Mouse (Mus musculus) adrenal gland, postnatal 4 days (tissue): ENCODE results near the gene Mgat3. TPM values are rescaled to one million over a fixed set of nuclear protein-coding genes. Genes with fewer than 3 reads are reported as not detected.

ENCODE experiments used
- DNase-seq, 2 experiments: peaks; one replicate each; pipeline ENCODE4 v3.0.0; 2021 to 2022; ENCODE audit warnings: low spot score in 2 of 2, mixed read lengths in 2 of 2
- total RNA-seq, 2 experiments: library from RNA; stranded (reverse); gene quantifications; 2 replicates each; pipeline ENCODE4 v1.2.3; 2021

Mgat3 gene
- total RNA-seq, 2 experiments from 2014 or later, result 12.4 to 15.4 TPM

GRCm38 (mm10) chr15:80221031-80221430 lies 47.5 kb downstream of the Mgat3 start:
- no peak for DNase-seq

DNA sequence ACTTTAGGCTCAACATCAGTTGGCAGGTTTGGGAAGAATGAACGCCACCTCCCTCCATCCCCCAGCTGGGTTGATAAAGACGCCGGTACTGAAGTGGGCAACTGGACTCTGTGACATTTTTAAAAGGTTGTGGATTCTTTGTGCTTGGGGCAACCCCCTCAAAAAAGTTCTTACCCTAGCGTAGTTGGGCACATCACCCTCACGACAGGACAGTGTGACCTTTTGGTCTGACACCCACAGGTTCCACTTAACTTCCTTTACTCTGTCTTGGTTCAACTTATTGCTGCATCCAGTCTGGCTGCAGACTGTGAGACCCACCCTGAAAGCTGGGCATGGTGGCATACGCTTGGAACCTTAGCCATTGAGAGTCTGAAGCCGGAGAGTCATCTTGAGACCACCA lies 50.2 kb downstream of the Mgat3 start:
- no peak for DNase-seq

GRCm38 (mm10) chr15:80225208-80225607 lies 51.7 kb downstream of the Mgat3 start:
- DNase-seq, result peak; percentile 68 to 70

- DNase-seq, result no peak
Measured at GRCm38 (mm10) chr15:80225796-80226195, 52.3 kb downstream of the Mgat3 start.

- DNase-seq, result no peak
Measured at GRCm38 (mm10) chr15:80228071-80228800, 54.7 kb downstream of the Mgat3 start.

- DNase-seq, result no peak
Measured at GRCm38 (mm10) chr15:80232331-80232730, 58.8 kb downstream of the Mgat3 start.

DNA sequence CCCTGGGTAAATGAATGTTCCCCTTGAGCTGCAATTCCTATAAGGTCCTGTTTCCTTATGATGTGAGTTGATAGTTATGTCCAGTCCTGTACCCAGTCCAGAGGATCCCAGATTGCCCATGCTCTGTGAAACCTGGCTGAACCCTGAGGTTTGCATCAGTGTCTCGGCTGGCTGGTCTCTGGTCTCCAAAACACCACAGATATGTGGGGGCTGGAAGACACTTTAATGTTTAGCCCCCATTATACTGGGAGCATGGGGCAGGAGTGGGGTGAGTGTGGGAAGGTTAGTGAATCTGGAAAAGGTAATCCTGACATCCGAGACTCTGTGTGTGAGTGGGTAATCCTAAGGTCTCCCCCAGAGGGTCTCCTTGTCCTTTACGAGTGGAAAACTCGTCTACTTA lies 59.5 kb downstream of the Mgat3 start:
- no peak for DNase-seq

DNA sequence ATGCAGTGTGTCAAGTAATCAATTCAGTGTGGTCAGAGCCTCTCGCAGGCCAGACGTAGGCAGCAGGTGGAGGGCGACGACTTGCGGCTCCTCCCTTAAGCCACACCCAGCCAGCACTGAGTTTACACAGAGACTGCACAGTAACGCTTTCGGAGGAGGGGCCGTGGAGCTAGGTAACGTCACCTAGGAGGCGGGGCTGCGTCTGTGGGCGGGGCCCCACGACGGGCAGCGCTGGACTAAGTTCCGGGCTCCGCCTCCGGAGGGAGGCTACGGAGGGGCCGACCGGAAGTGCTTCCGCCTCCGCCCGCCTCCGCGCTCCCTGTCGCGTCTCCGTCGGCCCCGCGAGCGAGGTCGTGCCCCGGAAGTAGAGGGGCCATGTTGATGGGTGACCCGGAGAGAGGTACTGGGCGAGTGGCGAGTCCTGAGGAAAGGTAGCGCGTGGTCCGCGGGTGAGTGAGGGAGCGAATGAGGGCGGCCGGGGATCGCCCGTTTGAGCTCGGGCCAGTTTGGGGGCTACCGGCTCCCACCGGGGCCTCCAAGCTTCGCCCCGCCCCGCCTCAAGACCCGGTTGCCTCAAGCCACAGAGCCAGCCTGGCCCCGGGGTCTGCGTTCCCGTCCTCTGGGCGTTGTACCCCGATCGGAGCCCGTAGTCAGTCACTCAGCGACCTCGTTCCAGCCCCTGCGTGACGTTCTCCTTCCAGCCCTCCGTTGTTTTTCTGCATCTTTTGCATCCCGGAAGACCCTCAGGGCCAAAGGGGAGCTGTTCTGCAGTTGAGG lies 60.4 kb downstream of the Mgat3 start, which contains the start of gene Mief1:
Gene Mief1 (plus strand): TSS at position 286 of the 777 bp plus-strand sequence.
- DNase-seq, result peak; percentile 91 to 95

GRCm38 (mm10) chr15:80235535-80235934 lies 62.0 kb downstream of the Mgat3 start, which contains the start of gene AC140267.1:
TSS of gene AC140267.1 (plus strand) at chr15:80235835.
- DNase-seq, result no peak

- DNase-seq, result no peak
Measured at GRCm38 (mm10) chr15:80248135-80248534, 74.6 kb downstream of the Mgat3 start.

GRCm38 (mm10) chr15:80248596-80248995 lies 75.1 kb downstream of the Mgat3 start:
- DNase-seq, result no peak

- DNase-seq, result no peak
Measured at GRCm38 (mm10) chr15:80249672-80250071, 76.2 kb downstream of the Mgat3 start.

DNA sequence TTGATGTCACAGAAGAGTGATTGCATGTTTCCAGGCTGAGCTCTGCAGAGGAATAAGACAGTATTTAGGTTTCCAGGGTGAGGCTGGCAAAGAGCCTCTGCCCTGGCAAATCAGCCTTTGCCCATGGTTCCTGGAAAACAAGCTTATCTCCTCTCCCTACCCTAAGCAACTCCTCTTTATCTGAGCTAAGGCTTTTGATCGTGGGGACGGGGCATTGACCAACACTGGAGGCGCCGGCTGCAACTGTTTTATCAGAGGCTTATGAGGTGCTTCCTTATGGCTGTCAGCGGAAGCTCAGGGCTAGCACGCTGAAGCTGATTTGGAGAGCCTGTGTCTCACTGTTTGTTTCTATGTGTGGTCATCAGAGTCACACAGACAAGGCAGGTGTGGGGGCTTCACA lies 77.1 kb downstream of the Mgat3 start:
- no peak for DNase-seq

DNA sequence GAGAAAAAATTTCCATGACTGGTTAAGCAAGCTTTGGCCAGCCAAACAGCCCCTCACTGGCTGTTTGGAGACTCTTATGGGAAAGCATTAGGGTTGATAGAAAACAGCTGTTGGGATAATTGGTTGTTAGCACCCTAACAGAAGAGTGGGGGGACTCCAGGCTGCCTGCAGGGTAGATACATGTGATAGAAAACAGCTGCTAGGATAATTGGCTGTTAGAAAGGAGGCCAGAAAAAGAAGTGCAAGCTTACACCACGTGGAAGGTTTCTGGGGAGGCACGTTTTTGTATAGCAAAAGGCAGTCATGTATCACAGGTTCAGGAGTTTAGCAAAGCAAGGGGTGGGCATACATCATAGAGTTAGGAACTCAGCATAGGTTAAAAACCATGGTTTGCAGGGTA lies 80.0 kb downstream of the Mgat3 start:
- no peak for DNase-seq

DNA sequence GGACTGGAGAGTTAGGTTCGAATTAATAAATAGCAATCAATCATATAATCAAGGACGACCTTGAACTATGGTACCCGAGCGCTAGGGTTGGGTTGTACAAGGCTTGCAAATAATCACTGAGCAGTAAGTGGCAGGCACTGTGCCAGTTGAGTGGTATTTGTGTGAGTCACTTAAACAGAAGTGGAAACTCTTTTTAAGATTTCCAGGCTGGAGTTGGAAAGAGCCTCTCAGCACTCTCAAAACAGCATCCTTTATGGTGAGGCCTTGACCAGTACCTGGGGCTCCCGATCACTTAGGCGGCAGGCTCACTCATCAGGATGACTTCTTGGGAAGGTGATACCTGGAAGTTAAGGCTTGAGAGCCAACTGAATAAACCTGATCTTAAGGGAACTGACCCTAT lies 80.7 kb downstream of the Mgat3 start:
- no peak for DNase-seq

DNA sequence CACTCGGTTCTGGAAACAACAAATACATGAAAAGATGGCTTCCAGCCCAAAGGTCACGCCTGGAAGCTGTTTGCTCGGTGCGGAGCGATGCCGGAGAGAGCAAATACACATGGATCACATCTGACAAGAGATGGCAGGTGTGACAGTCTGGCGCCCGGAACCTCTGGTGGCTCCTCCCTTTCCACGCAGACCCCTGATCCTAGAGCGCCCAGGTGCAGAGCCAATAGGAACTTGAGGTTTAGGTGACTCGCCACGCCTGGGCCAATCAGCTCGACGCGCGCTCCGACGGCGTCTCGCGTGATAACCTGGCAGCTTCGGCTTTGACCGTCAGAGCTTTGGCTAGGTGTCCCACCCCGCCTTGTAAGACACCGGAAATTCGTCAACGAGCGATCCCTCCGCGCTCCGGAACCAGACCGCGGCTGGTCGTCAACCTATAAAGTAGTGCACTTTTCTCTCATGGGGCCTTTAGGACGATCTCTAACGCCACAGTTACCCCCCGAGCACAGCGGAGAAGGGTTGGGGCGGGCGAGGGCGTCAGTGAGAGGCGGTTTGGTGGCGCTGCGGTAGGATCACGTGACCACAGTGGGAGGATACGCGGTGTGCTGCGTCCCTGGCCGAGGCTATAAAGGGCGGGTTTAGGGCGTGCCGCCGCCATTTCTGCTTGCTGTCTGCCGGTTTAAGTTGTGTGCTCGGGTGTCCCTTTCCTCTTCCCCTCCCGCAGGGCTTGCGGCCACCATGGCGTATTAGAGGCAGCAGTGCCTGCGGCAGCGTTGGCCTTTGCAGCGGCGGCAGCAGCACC lies 81.5 kb downstream of the Mgat3 start, which contains the start of gene Atf4:
Gene Atf4 (plus strand): TSS at position 338 of the 799 bp plus-strand sequence.
- DNase-seq, result peak; percentile 86 to 97

DNA sequence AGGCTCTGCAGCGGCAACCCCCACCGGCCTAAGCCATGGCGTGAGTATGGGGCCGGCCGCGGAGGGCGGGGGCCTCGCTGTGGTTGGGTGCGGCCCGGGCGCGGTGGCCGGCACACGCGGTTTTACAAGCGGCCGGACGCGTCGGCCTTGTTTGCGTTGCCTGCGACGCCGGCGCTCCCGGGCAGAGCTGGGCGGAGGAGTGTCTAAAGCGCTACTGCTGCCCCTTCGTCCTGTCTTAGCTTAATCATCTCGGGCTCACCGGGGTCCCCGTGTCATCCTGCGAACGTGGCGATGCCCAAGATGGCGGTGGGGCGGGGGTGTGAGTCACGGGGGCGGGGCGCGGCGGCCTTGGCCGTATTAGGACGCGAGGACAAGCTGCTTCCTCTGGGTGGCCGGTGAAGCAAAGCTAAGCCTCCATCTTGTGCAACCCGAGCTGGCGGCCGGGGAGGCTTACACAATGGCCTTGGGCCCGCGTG lies 82.2 kb downstream of the Mgat3 start:
- peak; percentile 75 to 80 for DNase-seq

GRCm38 (mm10) chr15:80256242-80256641 lies 82.7 kb downstream of the Mgat3 start:
- DNase-seq, result no peak

GRCm38 (mm10) chr15:80256656-80257601 lies 83.4 kb downstream of the Mgat3 start:
- DNase-seq, result no peak

GRCm38 (mm10) chr15:80257602-80258239 lies 84.2 kb downstream of the Mgat3 start:
- DNase-seq, result no peak
